Mouse (Mus musculus) lung, adult 2 months (tissue): ENCODE measurements around the gene Camkv. TPM values are rescaled to one million over a fixed set of nuclear protein-coding genes. Genes with fewer than 3 reads are reported as not detected.
A peak's percentile ranks its signal among the peaks of the same experiment; 100 is the strongest.

Source experiments
- DNase-seq: peaks from one replicate; pipeline ENCODE4 v3.0.0; 2022
- H3K4me1 ChIP-seq: fragments of 200-500 bp; 2 replicates; pipeline ENCODE4 v1.6.1; 2011; ENCODE audit warnings: low read length; ENCODE audit not compliant: control insufficient read depth, insufficient read depth
- H3K4me3 ChIP-seq: fragments of 200-500 bp; replicated peaks from 2 replicates; pipeline ENCODE3; 2011; ENCODE audit warnings: low read depth, mild to moderate bottlenecking, control low read depth, low read length; ENCODE audit errors: extremely low read depth
- CTCF ChIP-seq: fragments of 200-500 bp; IDR thresholded peaks from 2 replicates; pipeline ENCODE4 v1.5.1; 2011; ENCODE audit warnings: mild to moderate bottlenecking, low read length, control low read depth; ENCODE audit not compliant: insufficient read depth
- POLR2A ChIP-seq: fragments of 200-500 bp; IDR thresholded peaks from 2 replicates; pipeline ENCODE4 v1.6.1; 2011; ENCODE audit warnings: low read depth, mild to moderate bottlenecking, control low read depth, low read length, borderline replicate concordance; ENCODE audit errors: extremely low read depth
- WGBS: fragments of 180-500 bp; shearing (Covaris S2); methylation state at CpG from one replicate; pipeline ENCODE4 v1.1.7; 2018; 5-methylcytosine and 5-hydroxymethylcytosine counted together
- polyA plus RNA-seq: library from polyadenylated mRNA; depleted of rRNA; stranded (reverse); fragments of >200 nt; gene quantifications from 2 replicates; pipeline ENCODE4 v1.2.3, GENCODE M21; 2012

The Camkv gene
- polyA plus RNA-seq, 1 experiment: 0.09 TPM

- TF ChIP-seq CTCF: no peak
- DNase-seq: no peak
- Histone ChIP-seq H3K4me3 (peak overlapping the region; percentile 33), H3K4me1 (peaks cover 30% of the 10 kb centered on the region)
- 40% methylated on average over 19 of the region's 19 CpGs for WGBS
Measured at GRCm38 (mm10) chr9:107984052-107984753, 48.7 kb downstream of the Camkv start.

GRCm38 (mm10) chr9:107984754-107985055 lies 49.2 kb downstream of the Camkv start:
- WGBS: 29% methylated on average over 9 of the region's 9 CpGs
- TF ChIP-seq CTCF (no peak), POLR2A (no peak)
- DNase-seq: no peak
- Histone ChIP-seq H3K4me3 (peak overlapping the region; percentile 85), H3K4me1 (peaks cover 30% of the 10 kb centered on the region)

- DNase-seq: peak; percentile 87
- TF ChIP-seq CTCF (no peak), POLR2A (peak; percentile 41; the same call in 1 of the 2 replicates)
- under 1% methylated on average over 58 of the region's 58 CpGs for WGBS
- H3K4me3 ChIP-seq: peak within 1 kb of the TSS; percentile 85
- peaks cover 30% of the 10 kb centered on the region for H3K4me1 ChIP-seq
Measured at GRCm38 (mm10) chr9:107985131-107986119, 50.0 kb downstream of the Camkv start, which contains the start of gene Inka1. Gene Inka1, minus strand, starts transcription at chr9:107985879.

- peak; percentile 81 for DNase-seq
- 2% methylated on average over 18 of the region's 18 CpGs for WGBS
- peaks cover 26% of the 10 kb centered on the region for H3K4me1 ChIP-seq
- peak overlapping the region; percentile 45 for H3K4me3 ChIP-seq
- TF ChIP-seq POLR2A: no peak
- TF ChIP-seq CTCF: peak; percentile 94
Measured at GRCm38 (mm10) chr9:107986376-107986775, 50.9 kb downstream of the Camkv start.

GRCm38 (mm10) chr9:107987950-107988349 lies 52.5 kb downstream of the Camkv start:
- H3K4me1 ChIP-seq: peaks cover 13% of the 10 kb centered on the region
- DNase-seq: no peak
- no peak overlapping the region for H3K4me3 ChIP-seq
- TF ChIP-seq CTCF (no peak), POLR2A (no peak)
- 59% methylated on average over 3 of the region's 3 CpGs for WGBS

- Histone ChIP-seq H3K4me1 (no peaks in the 10 kb centered on the region), H3K4me3 (no peak within 1 kb of the TSS)
- 79% methylated on average over 2 of the region's 2 CpGs for WGBS
- DNase-seq: no peak
- TF ChIP-seq POLR2A: no peak
- TF ChIP-seq CTCF: no peak
Measured at GRCm38 (mm10) chr9:107992197-107992596, 56.7 kb downstream of the Camkv start, which contains the start of gene Cdhr4. Gene Cdhr4, plus strand, starts transcription at chr9:107992497.

GRCm38 (mm10) chr9:107993013-107993412 lies 57.5 kb downstream of the Camkv start:
- TF ChIP-seq POLR2A: no peak
- TF ChIP-seq CTCF: no peak
- no peaks in the 10 kb centered on the region for H3K4me1 ChIP-seq
- H3K4me3 ChIP-seq: no peak overlapping the region
- 90% methylated on average over 11 of the region's 11 CpGs for WGBS
- no peak for DNase-seq

- no peak overlapping the region for H3K4me3 ChIP-seq
- TF ChIP-seq CTCF (no peak), POLR2A (no peak)
- DNase-seq: no peak
- 25% methylated on average over 2 of the region's 2 CpGs for WGBS
- no peaks in the 10 kb centered on the region for H3K4me1 ChIP-seq
Measured at GRCm38 (mm10) chr9:107994464-107994863, 59.0 kb downstream of the Camkv start.

GRCm38 (mm10) chr9:107995513-107995912 lies 60.0 kb downstream of the Camkv start:
- WGBS: 92% methylated on average over 21 of the region's 21 CpGs
- TF ChIP-seq CTCF (no peak), POLR2A (no peak)
- Histone ChIP-seq H3K4me3 (no peak overlapping the region), H3K4me1 (no peaks in the 10 kb centered on the region)
- DNase-seq: no peak
